8 mouse cellular contexts compared by ENCODE assay signal in genomic region chr11:119863421-119863821, GRCm38 (mm10). TPM values are rescaled to one million over a fixed set of nuclear protein-coding genes. Genes with fewer than 3 reads are reported as not detected.
A peak's percentile ranks its signal among the peaks of the same experiment; 100 is the strongest.
DNase-seq lines count a peak whose midpoint lies in the region; ATAC-seq and TF ChIP-seq lines count a peak whose summit lies in the region.

No protein-coding gene starts in this region.

- peak; percentile 31 for DNase-seq in kidney, postnatal 10 days
- no peak for DNase-seq in kidney, adult 18-20 months
- peak; percentile 48 for DNase-seq in ZHBTc4 (ENCODE audit: low read depth, low spot score)
- peak; percentile 59 for DNase-seq in fibroblast of lung, adult 2 months (ENCODE audit: low read depth)
- no peak for DNase-seq in cerebellum, adult 2 months
- no peak for DNase-seq in cerebellum, postnatal 36 days

- no peak overlapping the region for H3K9ac ChIP-seq in liver, embryonic 16.5 days (ENCODE audit: low read depth, low read length)

- H3K27me3 ChIP-seq in liver, embryonic 16.5 days (ENCODE audit: control insufficient read depth, insufficient read depth, low read depth, low read length), result no peaks in the 10 kb centered on the region
- H3K27me3 ChIP-seq in small intestine, adult 2 months (ENCODE audit: control insufficient read depth, insufficient read depth, low read length), result no peaks in the 10 kb centered on the region
- no peaks in the 10 kb centered on the region for H3K27me3 ChIP-seq in cerebellum, adult 2 months (ENCODE audit: control insufficient read depth, insufficient read depth, low read length)

- H3K4me1 ChIP-seq in liver, embryonic 16.5 days (ENCODE audit: control insufficient read depth, low read depth, low read length), result no peaks in the 10 kb centered on the region
- no peaks in the 10 kb centered on the region for H3K4me1 ChIP-seq in small intestine, adult 2 months (ENCODE audit: control insufficient read depth, insufficient read depth, insufficient read length, low read length)
- peaks cover 7% of the 10 kb centered on the region for H3K4me1 ChIP-seq in cerebellum, adult 2 months (ENCODE audit: control insufficient read depth, insufficient read depth, low read length)

- WGBS in liver, embryonic 16.5 days (ENCODE audit: insufficient replicate concordance), result 49% methylated on average over 10 of the region's 10 CpGs
- 61% methylated on average over 10 of the region's 10 CpGs for WGBS in small intestine, adult 2 months
- WGBS in cerebellum, adult 2 months, result 48% methylated on average over 10 of the region's 10 CpGs

- no peak for TF ChIP-seq POLR2A in small intestine, adult 2 months (IDR thresholded peaks at IDR 0.05; ENCODE audit: low read depth, low read length)
- TF ChIP-seq POLR2A in cerebellum, adult 2 months (IDR thresholded peaks at IDR 0.05; ENCODE audit: borderline replicate concordance, insufficient read depth, low read length), result no peak

- no peaks in the 10 kb centered on the region for H3K36me3 ChIP-seq in liver, embryonic 16.5 days (ENCODE audit: control insufficient read depth, insufficient read depth)
- H3K36me3 ChIP-seq in small intestine, adult 2 months (ENCODE audit: control insufficient read depth, insufficient read depth, low read length), result peaks cover 18% of the 10 kb centered on the region

- H3K27ac ChIP-seq in liver, embryonic 16.5 days (ENCODE audit: low read length), result no peak overlapping the region
- H3K27ac ChIP-seq in small intestine, adult 2 months (ENCODE audit: insufficient read depth, low read depth, low read length), result peak overlapping the region; percentile 40; the same call in 1 of the 2 replicates
- H3K27ac ChIP-seq in cerebellum, adult 2 months (ENCODE audit: insufficient read depth, low read length), result no peak overlapping the region

- no peaks in the 10 kb centered on the region for H3K9me3 ChIP-seq in liver, embryonic 16.5 days (replicated peaks; ENCODE audit: control insufficient read depth, low read length)

- TF ChIP-seq CTCF in small intestine, adult 2 months (IDR thresholded peaks at IDR 0.05; ENCODE audit: extremely low read depth, insufficient read length, insufficient replicate concordance, low read depth, low read length), result no peak
- no peak for TF ChIP-seq CTCF in cerebellum, adult 2 months (IDR thresholded peaks at IDR 0.05; ENCODE audit: borderline replicate concordance, insufficient read depth, low read depth, low read length)

- H3K4me3 ChIP-seq in liver, embryonic 16.5 days (ENCODE audit: low read depth, low read length), result no peak overlapping the region
- H3K4me3 ChIP-seq in small intestine, adult 2 months (ENCODE audit: low read depth, low read length), result peak overlapping the region; percentile 47
- H3K4me3 ChIP-seq in cerebellum, adult 2 months (replicated peaks; ENCODE audit: insufficient read depth, low read depth, low read length), result no peak overlapping the region

- no peak overlapping the region for H3K4me2 ChIP-seq in liver, embryonic 16.5 days (ENCODE audit: low read depth, low read length)

- ATAC-seq in liver, embryonic 16.5 days (ENCODE audit: low read depth), result 0 out of 2 replicates have a peak, but pooled peaks have one; percentile 27

RNA-seq across cellular contexts. Expression of gene Chmp6, which starts 49.8 kb away (rescaled TPM):
- polyA plus RNA-seq in liver, embryonic 16.5 days (2015; fragmentation: Nextera tagmentation; extraction: Ambion mirVana), result 23.5 and 25.4 TPM in 2 replicates
- polyA plus RNA-seq in small intestine, adult 2 months (2012; rRNA removed), result 69.0 and 137 TPM in 2 replicates
- 41.9 and 43.9 TPM in 2 replicates for polyA plus RNA-seq in cerebellum, adult 2 months (2012; rRNA removed)

Comparison
In these comparisons a context has a peak if more than half of its experiments do, and no peak if none do; other contexts are left out.
1. DNase-seq: peak in kidney, postnatal 10 days (single experiment), ZHBTc4 (single experiment) and fibroblast of lung, adult 2 months (single experiment); none in kidney, adult 18-20 months (single experiment), cerebellum, adult 2 months (0 of 2) and cerebellum, postnatal 36 days (0 of 2).